Comparison of ENCODE assay signal across 8 mouse cellular contexts in genomic region chr19:6993011-6993770, GRCm38 (mm10). TPM values are rescaled to one million over a fixed set of nuclear protein-coding genes. Genes with fewer than 3 reads are reported as not detected.
DNase-seq lines count a peak whose midpoint lies in the region; ATAC-seq lines count a peak whose summit lies in the region.

No protein-coding gene starts in this region.

- no peak for DNase-seq in kidney, postnatal 10 days
- DNase-seq in embryonic facial prominence, embryonic 11.5 days (ENCODE audit: low spot score): no peak
- no peak for DNase-seq in gastrocnemius, postnatal 10 days

- WGBS in kidney, embryonic 15.5 days: 60% methylated on average over 14 of the region's 14 CpGs
- 59% methylated on average over 14 of the region's 14 CpGs for WGBS in embryonic facial prominence, embryonic 11.5 days
- WGBS in hindbrain, embryonic 13.5 days: 65% methylated on average over 14 of the region's 14 CpGs
- WGBS in midbrain, embryonic 15.5 days: 64% methylated on average over 14 of the region's 14 CpGs

- peak overlapping the region; percentile 62 for H3K4me3 ChIP-seq in kidney, embryonic 15.5 days (replicated peaks)
- peak overlapping the region; percentile 37 for H3K4me3 ChIP-seq in embryonic facial prominence, embryonic 11.5 days (ENCODE audit: low read depth, low read length)
- peak overlapping the region; percentile 55 for H3K4me3 ChIP-seq in hindbrain, embryonic 13.5 days
- peak overlapping the region; percentile 55 for H3K4me3 ChIP-seq in midbrain, embryonic 15.5 days

- H3K9ac ChIP-seq in kidney, embryonic 15.5 days: peak overlapping the region; percentile 56
- peak overlapping the region; percentile 59 for H3K9ac ChIP-seq in embryonic facial prominence, embryonic 11.5 days (replicated peaks; ENCODE audit: low read length)
- H3K9ac ChIP-seq in hindbrain, embryonic 13.5 days: peak overlapping the region; percentile 75
- peak overlapping the region; percentile 60 for H3K9ac ChIP-seq in midbrain, embryonic 15.5 days

- no peak for ATAC-seq in kidney, embryonic 15.5 days (replicated peaks; ENCODE audit: low FRiP score)
- no peak for ATAC-seq in embryonic facial prominence, embryonic 11.5 days (replicated peaks; ENCODE audit: insufficient number of reproducible peaks, low FRiP score, low TSS enrichment, low read depth)
- no peak for ATAC-seq in hindbrain, embryonic 13.5 days (ENCODE audit: low FRiP score)
- 0 out of 2 replicates have a peak, but pooled peaks have one; percentile 0 for ATAC-seq in midbrain, embryonic 15.5 days (replicated peaks)
- no peak for ATAC-seq in inflammation-experienced regulatory T-cells, adult 6 months
- no peak for ATAC-seq in cerebellum, adult (ENCODE audit: insufficient number of reproducible peaks, low FRiP score, low TSS enrichment)

- H3K4me1 ChIP-seq in kidney, embryonic 15.5 days: peaks cover 59% of the 10 kb centered on the region
- peaks cover 12% of the 10 kb centered on the region for H3K4me1 ChIP-seq in embryonic facial prominence, embryonic 11.5 days (ENCODE audit: control insufficient read depth, insufficient read depth, low read length)
- peaks cover 55% of the 10 kb centered on the region for H3K4me1 ChIP-seq in hindbrain, embryonic 13.5 days (replicated peaks)
- H3K4me1 ChIP-seq in midbrain, embryonic 15.5 days: peaks cover 50% of the 10 kb centered on the region

- peak overlapping the region; percentile 74 for H3K27ac ChIP-seq in kidney, embryonic 15.5 days
- H3K27ac ChIP-seq in embryonic facial prominence, embryonic 11.5 days (replicated peaks; ENCODE audit: low read depth, low read length): 0 out of 2 replicates have a peak overlapping the region, but pooled peaks have one; percentile 47
- peak overlapping the region; percentile 61 for H3K27ac ChIP-seq in hindbrain, embryonic 13.5 days
- peak overlapping the region; percentile 34; the same call in 1 of the 2 replicates for H3K27ac ChIP-seq in midbrain, embryonic 15.5 days

- no peaks in the 10 kb centered on the region for H3K9me3 ChIP-seq in kidney, embryonic 15.5 days (replicated peaks)
- no peaks in the 10 kb centered on the region for H3K9me3 ChIP-seq in embryonic facial prominence, embryonic 11.5 days (replicated peaks; ENCODE audit: control insufficient read depth, low read length)
- no peaks in the 10 kb centered on the region for H3K9me3 ChIP-seq in hindbrain, embryonic 13.5 days
- H3K9me3 ChIP-seq in midbrain, embryonic 15.5 days: no peaks in the 10 kb centered on the region

- peak overlapping the region; percentile 81 for H3K4me2 ChIP-seq in kidney, embryonic 15.5 days
- peak overlapping the region; percentile 67 for H3K4me2 ChIP-seq in embryonic facial prominence, embryonic 11.5 days (ENCODE audit: low read depth, low read length)
- peak overlapping the region; percentile 89 for H3K4me2 ChIP-seq in hindbrain, embryonic 13.5 days
- H3K4me2 ChIP-seq in midbrain, embryonic 15.5 days: peak overlapping the region; percentile 88

- peaks cover 4% of the 10 kb centered on the region for H3K36me3 ChIP-seq in kidney, embryonic 15.5 days
- H3K36me3 ChIP-seq in embryonic facial prominence, embryonic 11.5 days (replicated peaks; ENCODE audit: control insufficient read depth, insufficient read depth, low read depth, low read length): no peaks in the 10 kb centered on the region; the same call in 1 of the 2 replicates
- peaks cover 2% of the 10 kb centered on the region for H3K36me3 ChIP-seq in hindbrain, embryonic 13.5 days
- H3K36me3 ChIP-seq in midbrain, embryonic 15.5 days (replicated peaks): no peaks in the 10 kb centered on the region

- no peaks in the 10 kb centered on the region for H3K27me3 ChIP-seq in kidney, embryonic 15.5 days
- H3K27me3 ChIP-seq in embryonic facial prominence, embryonic 11.5 days (ENCODE audit: control insufficient read depth, insufficient read depth, low read length): no peaks in the 10 kb centered on the region
- H3K27me3 ChIP-seq in hindbrain, embryonic 13.5 days: no peaks in the 10 kb centered on the region
- H3K27me3 ChIP-seq in midbrain, embryonic 15.5 days (replicated peaks): no peaks in the 10 kb centered on the region

RNA-seq across cellular contexts. Expression of gene Dnajc4, which starts 0.8 kb away (rescaled TPM):
- polyA plus RNA-seq in kidney, embryonic 15.5 days (2015; fragmentation: Nextera tagmentation; extraction: Ambion mirVana): 22.5 and 24.1 TPM in 2 replicates
- polyA plus RNA-seq in embryonic facial prominence, embryonic 11.5 days (2014; fragmentation: Nextera tagmentation; extraction: Ambion mirVana): 16.1 and 18.0 TPM in 2 replicates
- polyA plus RNA-seq in hindbrain, embryonic 13.5 days (2015; fragmentation: Nextera tagmentation; extraction: Ambion mirVana): 24.2 and 25.9 TPM in 2 replicates
- 24.1 and 25.6 TPM in 2 replicates for polyA plus RNA-seq in midbrain, embryonic 15.5 days (2015; fragmentation: Nextera tagmentation; extraction: Ambion mirVana)
- total RNA-seq in gastrocnemius, postnatal 10 days (2021): 10 to 100 TPM; 32.5 to 33.9 TPM
- polyA plus RNA-seq in inflammation-experienced regulatory T-cells, adult 6 months (2017; shearing (Covaris generic)): 10 to 100 TPM; 34.1 to 59.7 (median 59.0) TPM

RNA-seq across cellular contexts. Expression of gene Nudt22, which starts 2.7 kb away (rescaled TPM):
- 25.4 and 27.4 TPM in 2 replicates for polyA plus RNA-seq in kidney, embryonic 15.5 days (2015; fragmentation: Nextera tagmentation; extraction: Ambion mirVana)
- polyA plus RNA-seq in embryonic facial prominence, embryonic 11.5 days (2014; fragmentation: Nextera tagmentation; extraction: Ambion mirVana): 19.5 and 19.6 TPM in 2 replicates
- polyA plus RNA-seq in hindbrain, embryonic 13.5 days (2015; fragmentation: Nextera tagmentation; extraction: Ambion mirVana): 18.6 and 23.8 TPM in 2 replicates
- polyA plus RNA-seq in midbrain, embryonic 15.5 days (2015; fragmentation: Nextera tagmentation; extraction: Ambion mirVana): 21.0 and 22.5 TPM in 2 replicates
- 10 to 100 TPM; 16.6 to 21.4 TPM for total RNA-seq in gastrocnemius, postnatal 10 days (2021)
- 10 to 100 TPM; 23.7 to 35.3 (median 33.7) TPM for polyA plus RNA-seq in inflammation-experienced regulatory T-cells, adult 6 months (2017; shearing (Covaris generic))

RNA-seq across cellular contexts. Expression of gene Trpt1, which starts 2.7 kb away (rescaled TPM):
- polyA plus RNA-seq in kidney, embryonic 15.5 days (2015; fragmentation: Nextera tagmentation; extraction: Ambion mirVana): 11.2 and 12.1 TPM in 2 replicates
- polyA plus RNA-seq in embryonic facial prominence, embryonic 11.5 days (2014; fragmentation: Nextera tagmentation; extraction: Ambion mirVana): 8.0 and 11.7 TPM in 2 replicates
- polyA plus RNA-seq in hindbrain, embryonic 13.5 days (2015; fragmentation: Nextera tagmentation; extraction: Ambion mirVana): 16.6 and 18.0 TPM in 2 replicates
- polyA plus RNA-seq in midbrain, embryonic 15.5 days (2015; fragmentation: Nextera tagmentation; extraction: Ambion mirVana): 18.5 and 19.8 TPM in 2 replicates
- total RNA-seq in gastrocnemius, postnatal 10 days (2021): 10 to 100 TPM; 19.1 to 20.8 TPM
- polyA plus RNA-seq in inflammation-experienced regulatory T-cells, adult 6 months (2017; shearing (Covaris generic)): 10 to 100 TPM in 1 of 3 experiments, 1 to 10 TPM in 2; 6.4 to 12.8 (median 8.2) TPM

RNA-seq across cellular contexts. Expression of gene Vegfb, which starts 5.7 kb away (rescaled TPM):
- polyA plus RNA-seq in kidney, embryonic 15.5 days (2015; fragmentation: Nextera tagmentation; extraction: Ambion mirVana): 39.5 and 41.0 TPM in 2 replicates
- 26.7 and 30.5 TPM in 2 replicates for polyA plus RNA-seq in embryonic facial prominence, embryonic 11.5 days (2014; fragmentation: Nextera tagmentation; extraction: Ambion mirVana)
- 33.5 and 34.9 TPM in 2 replicates for polyA plus RNA-seq in hindbrain, embryonic 13.5 days (2015; fragmentation: Nextera tagmentation; extraction: Ambion mirVana)
- polyA plus RNA-seq in midbrain, embryonic 15.5 days (2015; fragmentation: Nextera tagmentation; extraction: Ambion mirVana): 46.7 and 47.9 TPM in 2 replicates
- total RNA-seq in gastrocnemius, postnatal 10 days (2021): 10 to 100 TPM; 73.4 to 94.4 TPM
- 1 to 10 TPM; 2.5 to 3.6 (median 3.5) TPM for polyA plus RNA-seq in inflammation-experienced regulatory T-cells, adult 6 months (2017; shearing (Covaris generic))

RNA-seq across cellular contexts. Expression of gene Fkbp2, which starts 12.9 kb away (rescaled TPM):
- 129 and 137 TPM in 2 replicates for polyA plus RNA-seq in kidney, embryonic 15.5 days (2015; fragmentation: Nextera tagmentation; extraction: Ambion mirVana)
- polyA plus RNA-seq in embryonic facial prominence, embryonic 11.5 days (2014; fragmentation: Nextera tagmentation; extraction: Ambion mirVana): 65.1 and 65.2 TPM in 2 replicates
- 108 and 109 TPM in 2 replicates for polyA plus RNA-seq in hindbrain, embryonic 13.5 days (2015; fragmentation: Nextera tagmentation; extraction: Ambion mirVana)
- polyA plus RNA-seq in midbrain, embryonic 15.5 days (2015; fragmentation: Nextera tagmentation; extraction: Ambion mirVana): 120 and 126 TPM in 2 replicates
- total RNA-seq in gastrocnemius, postnatal 10 days (2021): 10 to 100 TPM; 16.6 to 23.3 TPM
- polyA plus RNA-seq in inflammation-experienced regulatory T-cells, adult 6 months (2017; shearing (Covaris generic)): 100 to 1,000 TPM in 1 of 3 experiments, 10 to 100 TPM in 2; 44.0 to 102 (median 47.1) TPM
